Mouse (Mus musculus) adrenal gland (tissue): Measurements from ENCODE around the gene Tmod3.
"Not testable (repeated sequence)": the region's sequence is repeated elsewhere in the genome, so short reads cannot be mapped to it uniquely, and the experiment has no call there.

Experiments used
- intact Hi-C: fragments of 180-260 bp; cut with DNase I; formaldehyde crosslinking; loops from one replicate; pipeline ENCODE4 v1.15.1; 2025

The Tmod3 gene

DNA sequence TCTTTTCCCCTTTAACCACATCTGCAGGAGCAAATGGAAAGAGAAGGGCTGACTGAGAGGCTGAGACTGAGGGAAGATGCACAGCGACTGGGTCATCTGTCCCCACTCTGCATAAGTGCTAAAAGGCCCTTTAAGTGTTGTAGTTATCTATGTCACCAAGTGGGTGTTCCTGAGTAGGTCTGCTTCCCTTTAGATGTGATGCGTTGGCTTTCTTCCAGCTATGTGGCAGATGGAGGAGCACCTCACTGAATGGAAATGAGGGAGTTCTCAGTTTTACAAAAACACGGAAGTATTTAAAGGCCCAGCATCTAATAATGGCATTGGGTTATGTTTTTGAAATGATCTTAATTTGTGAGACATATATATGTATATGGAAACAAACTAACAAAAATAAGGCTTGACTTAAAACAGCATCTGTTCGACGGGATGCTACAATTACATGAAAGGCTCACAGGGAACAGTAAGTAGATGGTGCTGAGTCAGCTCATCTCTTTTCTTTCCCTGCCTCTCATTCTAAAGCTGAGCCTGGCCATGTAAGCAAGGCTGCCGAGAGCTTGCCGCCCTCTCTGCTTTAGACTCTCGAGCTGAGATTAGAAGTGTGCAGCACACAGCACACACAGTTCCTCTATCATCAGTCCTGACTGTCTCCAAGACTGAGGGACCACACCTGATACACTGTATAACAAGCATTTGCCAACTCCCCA, 48.1 kb downstream of the Tmod3 start:
- intact Hi-C loops: loop anchor here (10.0 kb wide), 1 partner anchor 227 kb away; no protein-coding TSS in a partner anchor

DNA sequence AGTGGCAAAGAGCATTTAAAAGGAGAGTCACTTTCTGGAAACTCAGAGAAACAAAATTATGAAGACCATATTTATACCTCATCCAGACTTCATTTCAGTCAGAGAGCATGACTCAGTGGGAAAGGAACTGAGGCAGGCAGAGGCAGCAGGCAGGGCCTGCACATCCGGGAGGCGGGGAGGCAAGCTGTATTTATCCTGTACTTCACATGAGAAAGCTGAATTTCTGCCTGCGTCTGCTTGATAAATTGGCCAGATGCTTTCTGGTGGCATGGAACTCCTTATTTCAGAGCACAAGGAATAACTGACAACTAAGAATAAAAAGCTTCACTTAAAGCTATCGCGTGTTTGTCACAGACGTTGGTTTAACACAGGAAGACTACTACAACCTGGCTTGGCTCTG, 55.1 kb downstream of the Tmod3 start:
- intact Hi-C loops: no loop called here

DNA sequence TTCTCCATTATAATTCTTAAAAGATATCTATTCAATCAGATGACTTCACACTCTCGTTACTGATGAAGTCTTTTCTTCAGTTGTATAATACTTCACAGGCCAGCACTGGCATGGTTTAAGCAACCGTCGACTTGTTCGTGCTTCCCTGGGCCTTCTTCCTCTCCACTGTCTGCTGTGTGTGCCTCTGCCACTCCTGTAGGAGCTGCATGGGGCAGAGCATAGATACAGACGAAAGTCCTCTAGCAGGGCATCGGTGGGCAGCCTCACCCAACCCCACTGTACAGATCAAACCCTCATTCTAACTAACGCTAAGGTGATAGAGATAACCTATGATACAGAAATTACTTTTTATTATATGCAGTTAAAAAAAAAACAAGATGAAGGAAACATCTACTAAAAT, 60.9 kb downstream of the Tmod3 start:
- intact Hi-C loops: no loop called here

DNA sequence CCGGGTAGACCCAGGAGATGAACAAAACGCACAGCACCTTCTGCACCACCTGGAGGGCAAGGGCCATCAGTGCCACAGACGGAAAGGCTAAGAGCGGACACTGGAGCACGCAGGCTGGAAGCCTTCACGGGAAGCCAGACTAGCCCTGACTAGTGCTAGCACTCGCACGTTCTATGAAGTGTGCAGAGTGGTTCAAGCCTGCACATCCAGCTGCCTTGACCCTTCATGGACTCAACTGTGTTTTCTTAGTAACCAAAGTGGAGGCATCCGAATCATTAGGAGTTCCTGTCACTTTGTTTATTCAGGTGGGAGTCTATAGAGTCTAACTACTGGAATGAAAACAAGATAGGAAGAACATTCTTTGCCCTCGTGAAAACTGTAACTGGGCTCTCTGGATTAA, 63.5 kb downstream of the Tmod3 start:
- intact Hi-C loops: no loop called here

DNA sequence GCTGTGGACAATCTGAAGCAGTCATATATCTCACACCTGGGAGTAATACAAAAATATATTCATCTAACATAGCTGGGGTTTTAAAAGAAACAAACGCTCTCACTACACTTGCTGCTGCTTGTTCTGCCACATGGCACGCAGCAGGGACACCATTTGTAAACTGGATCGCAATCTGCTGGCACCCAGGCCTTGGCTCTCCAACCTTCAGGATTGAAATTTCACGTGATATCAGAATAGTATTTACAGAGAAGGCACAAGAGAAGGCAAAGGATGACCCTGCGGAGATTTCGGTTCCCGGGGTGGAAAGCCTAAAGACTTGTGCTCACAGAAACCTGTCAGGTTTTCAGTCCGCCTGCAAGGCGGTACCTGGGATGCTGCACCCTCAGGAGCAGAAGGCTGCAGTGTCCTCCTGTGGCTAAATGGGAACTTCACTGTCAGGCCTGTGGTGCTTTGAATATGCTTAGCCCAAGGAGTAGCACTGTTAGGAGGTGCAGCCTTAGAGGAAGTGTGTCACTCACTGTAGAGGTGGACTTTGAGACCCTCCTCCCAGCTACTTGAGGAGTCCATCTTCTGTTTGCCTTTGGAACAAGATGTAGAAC, 65.0 kb downstream of the Tmod3 start:
- intact Hi-C loops: no loop called here

DNA sequence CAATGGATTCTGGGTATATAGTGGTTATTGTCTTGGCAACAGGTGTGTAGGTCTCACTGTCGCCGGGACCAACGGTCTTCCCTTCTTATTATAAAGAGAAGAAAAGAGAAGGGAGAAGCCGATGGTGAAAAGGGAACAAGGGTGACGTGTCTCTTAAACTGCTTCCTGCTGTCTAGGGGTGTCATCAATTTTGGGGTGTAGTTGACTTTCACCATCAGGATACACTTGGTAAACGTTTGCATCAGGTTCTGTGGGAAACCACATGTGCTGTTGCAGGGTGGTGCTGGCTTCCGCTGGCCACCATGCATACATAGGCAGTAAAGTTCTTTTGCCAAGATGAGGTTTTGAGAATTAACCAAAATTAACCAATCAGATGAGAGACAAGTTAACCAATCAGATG, 71.2 kb downstream of the Tmod3 start:
- intact Hi-C loops: not testable (repeated sequence)

DNA sequence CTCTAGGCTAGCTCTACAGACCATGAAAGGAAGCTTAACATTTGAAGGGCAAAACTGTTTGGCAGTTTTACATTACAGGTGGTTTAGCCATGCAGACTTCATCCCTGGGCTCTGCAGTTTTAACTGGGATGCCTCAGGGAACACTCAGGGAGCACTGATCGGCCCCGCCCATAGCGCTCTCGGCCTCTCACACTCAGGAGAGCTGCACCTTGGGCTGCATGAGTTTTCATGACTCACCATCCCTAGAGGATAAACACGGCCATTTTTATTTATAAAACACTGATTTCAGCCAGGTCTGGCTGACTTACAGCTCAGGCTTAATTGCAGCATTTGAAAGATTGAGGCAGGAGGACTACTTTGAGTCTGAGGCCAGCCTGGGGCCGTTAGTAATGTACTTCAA, 74.2 kb downstream of the Tmod3 start:
- intact Hi-C loops: no loop called here

DNA sequence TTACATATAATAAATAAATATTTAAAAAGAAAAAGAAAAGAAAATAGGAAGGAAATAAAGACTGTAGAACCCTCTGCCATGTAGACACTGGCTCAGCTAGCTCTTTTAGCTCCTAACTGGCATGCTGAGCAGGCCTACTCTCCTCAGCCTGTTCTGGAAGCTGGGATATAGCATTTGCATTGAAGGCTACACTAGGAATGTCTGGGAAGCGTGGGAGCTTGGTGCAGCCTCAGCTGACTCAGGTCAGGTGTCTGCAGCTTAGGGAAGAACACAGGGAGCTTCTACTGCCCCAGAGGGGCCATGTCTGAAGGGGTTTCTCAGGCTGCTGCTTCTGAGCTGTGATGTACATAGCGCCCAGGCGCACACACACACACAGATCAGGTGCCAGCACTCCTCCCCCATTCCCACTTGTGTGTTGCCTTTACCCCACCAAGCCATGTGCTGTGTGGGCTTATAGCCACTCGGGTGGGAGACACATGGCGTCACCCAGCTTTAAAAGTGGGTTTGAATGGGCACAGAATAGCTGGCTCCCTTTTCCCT, 78.9 kb downstream of the Tmod3 start:
- intact Hi-C loops: no loop called here

DNA sequence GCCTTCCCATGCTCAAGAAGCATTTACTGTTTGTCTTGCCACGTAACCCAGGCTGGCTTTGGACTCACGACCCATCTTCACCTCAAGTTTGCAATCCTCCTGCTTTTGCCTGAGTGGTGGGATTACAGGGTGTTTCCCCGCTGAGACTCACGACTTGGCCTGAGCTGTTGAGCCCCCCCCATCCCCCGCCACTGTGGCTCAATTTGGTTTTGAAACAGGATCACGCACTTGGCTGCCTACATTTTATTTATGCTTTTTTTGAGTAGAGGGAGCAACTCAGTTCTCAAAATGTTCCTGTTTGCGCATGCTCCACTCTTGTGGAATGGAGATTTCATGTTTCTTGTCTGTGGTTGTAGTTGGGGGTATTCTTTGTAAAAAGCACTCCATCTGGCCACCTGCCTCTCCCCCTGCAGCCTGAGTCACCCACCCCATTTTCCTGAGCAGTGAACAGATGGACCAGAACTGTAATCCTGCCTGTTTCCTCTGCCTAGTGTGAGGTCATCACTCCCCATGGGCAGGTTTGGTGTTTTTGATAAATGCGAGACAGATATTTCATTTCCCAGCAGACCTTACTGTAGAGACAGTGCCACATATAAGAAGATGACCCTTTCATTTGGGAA, 80.2 kb downstream of the Tmod3 start:
- intact Hi-C loops: no loop called here

DNA sequence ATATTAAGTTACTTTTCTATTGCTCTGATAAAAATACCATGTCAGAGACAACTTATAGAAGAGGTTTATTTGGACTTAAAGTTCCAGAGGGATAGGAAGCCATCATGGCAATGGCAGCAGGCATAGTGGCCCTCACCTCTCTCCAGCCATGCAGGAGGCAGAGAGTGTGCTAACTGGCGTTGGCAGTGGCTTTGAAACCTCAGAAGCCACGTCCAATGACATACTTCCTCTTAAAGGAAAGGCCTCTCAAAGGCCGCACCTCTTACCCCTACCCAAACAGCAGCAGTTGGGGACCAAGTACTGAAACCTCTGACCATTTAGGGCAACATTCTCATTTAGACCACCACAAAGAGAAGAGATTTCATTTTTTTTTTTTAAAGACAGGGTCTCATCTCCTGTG, 82.2 kb downstream of the Tmod3 start:
- intact Hi-C loops: no loop called here

DNA sequence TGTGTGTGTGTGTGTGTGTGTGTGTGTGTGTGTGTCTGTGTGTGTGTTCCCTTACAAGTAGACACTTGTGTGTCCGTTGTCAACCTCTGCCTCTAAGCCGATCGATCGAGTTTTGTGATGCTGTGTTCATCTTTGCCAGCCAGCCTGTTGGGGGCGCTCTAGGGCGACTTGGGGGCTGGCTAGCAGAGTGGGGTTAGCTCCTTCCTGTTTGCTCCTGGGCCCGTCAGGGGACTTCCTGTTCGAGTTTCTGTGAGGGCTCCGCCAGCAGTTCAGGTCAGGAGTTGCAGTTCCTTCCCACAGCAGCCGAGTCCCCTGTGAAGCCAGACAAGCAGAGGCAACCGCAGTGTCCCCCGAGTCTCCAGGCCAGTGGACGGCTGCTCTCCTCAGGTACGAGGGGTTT, 91.2 kb downstream of the Tmod3 start:
- intact Hi-C loops: no loop called here

DNA sequence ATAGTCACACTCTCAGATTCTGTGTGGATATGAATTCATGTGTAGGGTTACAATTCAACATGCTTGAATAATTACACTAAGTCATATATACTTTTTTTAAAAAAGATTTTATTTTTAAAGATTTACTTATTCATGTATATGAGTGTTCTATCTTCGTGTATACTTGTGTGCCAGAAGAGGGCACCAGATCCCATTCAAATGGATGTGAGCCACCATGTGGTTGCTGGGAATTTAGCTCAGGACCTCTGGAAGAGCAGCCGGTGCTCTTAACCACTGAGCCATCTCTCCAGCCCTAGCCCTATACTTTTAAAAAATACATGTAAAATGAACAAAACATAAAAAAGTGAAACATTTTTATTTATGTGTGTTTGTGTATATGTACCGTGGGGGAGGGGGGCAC, 91.9 kb downstream of the Tmod3 start:
- intact Hi-C loops: no loop called here

DNA sequence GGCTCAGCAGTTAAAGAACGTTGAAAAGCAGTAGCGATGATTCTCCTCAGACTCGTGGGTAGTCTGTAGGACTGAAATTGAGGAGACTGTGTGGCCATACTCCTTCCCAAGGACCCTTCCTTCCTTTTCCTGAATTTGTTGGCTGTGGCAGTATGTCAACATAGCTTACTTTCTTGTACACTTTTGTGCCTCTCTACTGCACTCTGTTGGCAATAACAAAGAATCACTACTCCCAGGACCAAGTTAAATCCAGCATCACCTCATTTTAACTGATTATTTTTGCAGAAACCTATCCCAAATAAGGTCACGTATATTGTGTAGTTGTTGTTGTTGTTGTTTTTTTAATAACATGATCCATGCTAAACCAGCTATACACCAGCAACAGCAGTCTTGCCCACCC, 92.8 kb downstream of the Tmod3 start:
- intact Hi-C loops: no loop called here

DNA sequence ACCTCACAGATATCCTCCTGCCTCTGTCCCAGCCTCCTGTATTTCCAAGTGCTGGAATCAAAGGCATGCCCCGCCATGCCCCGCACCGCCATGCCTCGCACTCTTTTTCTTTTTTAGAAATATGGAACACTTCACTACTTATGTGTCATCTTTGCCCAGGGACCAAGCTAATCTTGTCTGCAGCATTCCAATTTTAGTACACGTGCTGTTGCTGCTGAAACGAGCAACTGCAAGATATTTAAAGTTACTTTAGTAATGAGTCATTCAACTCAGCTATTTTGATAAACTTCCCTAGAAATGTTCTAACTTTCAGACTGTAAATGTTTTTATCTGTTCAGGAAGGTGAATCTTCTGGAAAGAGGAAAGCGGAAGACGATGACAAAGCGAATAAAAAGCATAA, 93.6 kb downstream of the Tmod3 start:
- intact Hi-C loops: no loop called here

DNA sequence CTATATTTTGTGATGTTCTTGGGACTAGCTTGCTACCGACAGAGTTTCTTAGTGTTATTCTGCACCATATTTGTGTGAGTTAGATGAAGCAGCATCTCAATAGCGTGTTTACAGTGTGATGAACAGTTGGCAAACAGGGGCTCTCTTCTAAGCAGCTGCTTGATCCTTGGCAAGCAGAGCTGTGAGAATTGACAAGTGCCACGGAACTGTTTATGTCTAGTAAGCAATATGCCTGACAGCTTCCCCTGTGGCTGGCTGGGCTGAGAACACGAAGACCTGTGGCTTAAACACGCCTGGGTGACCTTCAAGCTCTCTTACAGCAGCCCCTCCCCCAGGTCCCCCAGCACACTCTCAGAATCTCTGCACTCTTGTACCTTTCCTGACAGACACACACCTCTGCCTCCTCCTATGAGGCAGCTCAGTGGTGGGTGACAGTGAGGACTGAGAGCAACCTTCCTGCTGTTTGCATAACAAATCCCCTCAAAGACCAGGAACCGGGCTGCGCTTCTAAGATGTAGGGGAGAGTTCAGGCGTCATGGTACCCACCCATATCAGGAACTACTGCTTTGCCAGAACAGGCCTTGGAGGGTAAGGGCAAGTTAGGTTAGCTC, 96.3 kb downstream of the Tmod3 start:
- intact Hi-C loops: no loop called here

DNA sequence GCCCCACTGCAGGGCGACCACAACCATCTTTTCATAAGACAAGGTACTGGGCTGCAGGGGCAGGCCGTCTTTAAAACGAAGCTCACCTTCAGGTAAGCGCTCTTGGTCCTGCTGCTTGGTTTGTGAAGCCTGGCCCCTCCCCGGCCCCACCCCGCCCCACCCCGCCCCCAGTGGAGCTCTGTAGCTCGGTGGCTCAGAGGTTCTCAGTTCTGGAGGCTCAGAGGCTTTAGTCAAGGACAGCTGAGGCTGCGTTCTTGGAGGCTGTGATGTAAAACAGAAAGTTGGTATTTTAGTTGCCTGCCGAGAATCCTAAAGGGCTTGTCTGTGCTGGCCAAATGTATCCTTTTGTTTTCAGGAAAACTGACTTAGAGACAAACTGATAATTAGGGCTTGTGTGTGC, 103.8 kb downstream of the Tmod3 start:
- intact Hi-C loops: no loop called here

DNA sequence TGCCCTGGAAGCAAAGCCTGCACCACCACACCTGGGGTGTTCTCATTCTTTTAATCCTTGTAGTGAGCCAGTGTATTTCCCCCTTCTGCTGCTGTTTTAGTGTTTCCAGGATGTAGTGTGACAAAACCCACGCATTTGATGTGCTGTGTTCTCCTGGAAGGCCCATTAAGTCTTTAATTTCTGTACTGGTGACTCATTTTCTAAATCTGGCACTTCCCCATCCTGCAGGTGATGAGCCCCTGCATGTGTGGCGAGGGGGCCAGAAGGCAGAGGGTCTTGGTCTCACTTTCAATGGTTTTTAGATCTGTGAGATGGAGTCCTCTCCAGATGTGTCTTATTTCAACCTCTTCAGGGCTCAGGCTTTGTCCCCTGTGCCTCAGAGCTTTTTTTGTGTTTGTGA, 105.5 kb downstream of the Tmod3 start:
- intact Hi-C loops: no loop called here

DNA sequence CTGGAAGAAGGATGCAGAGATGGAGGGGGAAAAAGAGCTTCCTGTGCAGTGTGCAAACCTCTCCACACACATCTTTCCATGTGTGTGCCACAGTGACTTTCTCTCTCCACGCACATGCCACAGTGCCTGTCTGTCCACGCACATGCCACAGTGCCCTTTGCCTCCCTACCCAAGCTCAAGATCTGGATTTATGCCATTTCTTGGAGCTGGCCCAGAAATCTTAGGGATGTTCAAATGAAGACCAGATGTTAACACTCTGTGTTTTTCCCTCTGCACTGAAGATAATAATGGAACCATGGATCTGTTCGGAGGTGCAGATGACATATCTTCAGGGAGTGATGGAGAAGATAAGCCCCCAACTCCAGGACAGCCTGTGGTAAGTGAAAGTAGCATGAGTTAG, 111.4 kb downstream of the Tmod3 start:
- intact Hi-C loops: no loop called here
